Mouse (Mus musculus) forebrain, embryonic 10.5 days (tissue): Measurements from ENCODE around the gene AC124502.3. TPM values are rescaled to one million over a fixed set of nuclear protein-coding genes. Genes with fewer than 3 reads are reported as not detected.
A peak's percentile ranks its signal among the peaks of the same experiment; 100 is the strongest.

Experiments
- DNase-seq: peaks from one replicate; pipeline ENCODE4 v3.0.0-alpha.2; 2017; ENCODE audit warnings: low spot score; ENCODE audit errors: extremely low spot score
- H3K27ac ChIP-seq: fragments of 300-500 bp; sonication (generic); 2 replicates; pipeline ENCODE4 v1.5.1; 2016; ENCODE audit warnings: mild to moderate bottlenecking
- H3K27me3 ChIP-seq: fragments of 300-500 bp; sonication (generic); 2 replicates; pipeline ENCODE4 v1.6.1; 2016; ENCODE audit warnings: mild to moderate bottlenecking; ENCODE audit not compliant: poor library complexity, severe bottlenecking
- H3K36me3 ChIP-seq: fragments of 300-500 bp; sonication (generic); replicated peaks from 2 replicates; pipeline ENCODE4 v1.6.1; 2016; ENCODE audit warnings: mild to moderate bottlenecking, moderate library complexity
- H3K4me1 ChIP-seq: fragments of 300-500 bp; sonication (generic); 2 replicates; pipeline ENCODE4 v1.6.1; 2016
- H3K4me3 ChIP-seq: fragments of 300-500 bp; sonication (generic); 2 replicates; pipeline ENCODE4 v1.5.1; 2016; ENCODE audit warnings: mild to moderate bottlenecking, moderate library complexity
- H3K9me3 ChIP-seq: fragments of 300-500 bp; sonication (generic); 2 replicates; pipeline ENCODE4 v1.6.1; 2016; ENCODE audit warnings: mild to moderate bottlenecking, moderate library complexity
- WGBS: fragments of 180-500 bp; shearing (Covaris S2); methylation state at CpG from one replicate; pipeline ENCODE4 v1.1.7; 2016; 5-methylcytosine and 5-hydroxymethylcytosine counted together
- polyA plus RNA-seq: library from polyadenylated mRNA; unstranded; fragments of >200 nt; fragmentation: Nextera tagmentation; extraction: Ambion mirVana; gene quantifications from 2 replicates; pipeline ENCODE4 v1.2.1, GENCODE M21; 2016

The AC124502.3 gene
- polyA plus RNA-seq, 1 experiment from 2014 or later, result 3.6 TPM

DNA sequence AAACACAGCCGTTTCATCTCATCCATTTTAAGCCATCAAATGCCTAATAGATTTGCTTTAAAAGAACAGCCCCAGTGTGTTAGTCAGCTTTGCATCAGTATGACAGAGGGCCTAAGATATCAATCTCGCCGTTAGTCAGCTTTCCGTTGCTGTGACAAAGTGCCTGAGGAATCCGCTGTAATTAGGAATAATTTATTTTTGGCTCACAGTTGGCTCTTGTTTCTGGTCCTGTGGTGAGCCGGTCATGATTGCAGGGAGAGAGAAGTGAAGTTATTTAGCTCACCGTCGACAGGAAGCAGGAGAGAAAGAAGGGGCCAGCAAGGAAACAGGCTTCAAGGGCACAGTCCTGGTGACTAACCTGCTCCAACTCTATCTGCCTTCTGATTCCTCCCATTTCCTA is 25.6 kb upstream of the AC124502.3 start:
- no peak for DNase-seq
- Histone ChIP-seq H3K9me3 (no peaks in the 10 kb centered on the region), H3K27ac (no peak overlapping the region), H3K4me1 (peaks cover 9% of the 10 kb centered on the region), H3K4me3 (no peak overlapping the region), H3K27me3 (no peaks in the 10 kb centered on the region), H3K36me3 (no peaks in the 10 kb centered on the region)
- WGBS, result 84% methylated on average over 8 of the region's 8 CpGs

DNA sequence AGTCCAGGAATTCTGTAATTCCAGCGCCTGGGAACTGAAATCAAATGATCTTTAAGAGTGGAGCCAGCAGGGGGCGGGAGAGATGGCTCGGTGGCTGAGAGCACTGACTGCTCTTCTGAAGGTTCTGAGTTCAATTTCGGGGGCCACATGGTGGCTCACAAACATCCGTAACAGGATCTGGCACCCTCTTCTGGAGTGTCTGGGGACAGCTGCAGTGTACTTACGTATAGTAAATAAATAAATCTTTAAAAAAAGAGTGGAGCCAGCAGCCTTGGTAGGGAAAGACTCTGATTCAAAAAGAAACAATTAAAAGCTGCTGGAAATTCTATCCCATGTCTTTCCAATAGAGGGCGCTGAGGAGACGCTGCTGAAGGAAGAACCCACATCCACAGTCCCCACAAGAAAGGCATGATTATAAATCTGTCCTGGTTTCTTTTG is 23.7 kb upstream of the AC124502.3 start:
- Histone ChIP-seq H3K4me1 (peaks cover 9% of the 10 kb centered on the region), H3K36me3 (no peaks in the 10 kb centered on the region), H3K4me3 (no peak overlapping the region), H3K27ac (no peak overlapping the region), H3K9me3 (no peaks in the 10 kb centered on the region), H3K27me3 (no peaks in the 10 kb centered on the region)
- no peak for DNase-seq
- 18% methylated on average over 8 of the region's 8 CpGs for WGBS

DNA sequence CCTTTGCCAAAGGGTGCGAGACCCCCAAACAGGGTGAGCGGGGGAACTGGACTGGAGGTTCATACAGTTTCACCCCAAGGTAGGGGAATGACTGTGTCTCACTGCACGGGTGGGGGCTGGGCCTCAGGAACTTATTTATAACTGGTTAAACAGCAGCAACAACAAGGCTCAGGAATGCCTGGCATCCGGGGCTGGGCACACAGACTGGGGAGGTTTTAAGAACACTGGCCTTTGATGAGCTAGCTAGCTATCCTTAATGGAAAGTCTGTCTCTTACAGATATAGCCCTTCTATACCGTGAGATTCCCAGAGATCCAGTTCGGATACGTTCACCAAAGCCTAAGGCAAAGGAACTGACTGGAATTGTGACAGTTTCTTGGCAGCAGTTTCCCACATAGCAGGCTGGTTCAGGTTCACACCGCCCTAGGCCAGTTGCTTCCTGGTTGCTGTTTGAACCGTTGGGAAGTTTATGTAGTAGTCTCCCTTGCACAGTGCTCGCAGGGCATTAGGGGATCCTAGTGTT is 22.4 kb upstream of the AC124502.3 start:
- H3K4me3 ChIP-seq, result peak overlapping the region; percentile 19; the same call in 1 of the 2 replicates
- 56% methylated on average over 10 of the region's 10 CpGs for WGBS
- DNase-seq, result no peak
- no peaks in the 10 kb centered on the region for H3K9me3 ChIP-seq
- no peaks in the 10 kb centered on the region for H3K36me3 ChIP-seq
- H3K4me1 ChIP-seq, result peaks cover 9% of the 10 kb centered on the region
- H3K27ac ChIP-seq, result no peak overlapping the region
- no peaks in the 10 kb centered on the region for H3K27me3 ChIP-seq

DNA sequence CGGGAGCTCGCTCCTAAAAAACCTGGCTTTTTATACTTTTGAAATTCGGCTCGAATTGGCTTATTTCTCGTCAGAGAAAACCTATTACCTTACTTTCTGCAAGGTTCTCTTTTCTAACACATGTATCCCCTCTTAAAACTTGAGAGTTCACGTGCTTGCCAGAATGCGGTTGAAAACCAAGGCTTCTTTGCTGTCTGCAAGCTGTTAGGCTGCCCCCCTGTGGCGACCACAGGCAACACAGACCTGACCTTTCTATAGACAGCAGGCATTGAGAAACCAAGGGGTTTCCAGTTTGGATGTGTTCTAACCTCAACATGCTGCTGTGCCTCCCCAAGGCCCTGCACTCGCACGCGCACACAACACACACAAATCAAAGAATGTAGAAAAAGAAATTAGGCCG is 21.9 kb upstream of the AC124502.3 start:
- 24% methylated on average over 12 of the region's 12 CpGs for WGBS
- no peaks in the 10 kb centered on the region for H3K9me3 ChIP-seq
- peak overlapping the region; percentile 19 for H3K4me3 ChIP-seq
- H3K4me1 ChIP-seq, result peaks cover 9% of the 10 kb centered on the region
- DNase-seq, result peak; percentile 69
- no peak overlapping the region for H3K27ac ChIP-seq
- H3K36me3 ChIP-seq, result no peaks in the 10 kb centered on the region
- no peaks in the 10 kb centered on the region for H3K27me3 ChIP-seq

DNA sequence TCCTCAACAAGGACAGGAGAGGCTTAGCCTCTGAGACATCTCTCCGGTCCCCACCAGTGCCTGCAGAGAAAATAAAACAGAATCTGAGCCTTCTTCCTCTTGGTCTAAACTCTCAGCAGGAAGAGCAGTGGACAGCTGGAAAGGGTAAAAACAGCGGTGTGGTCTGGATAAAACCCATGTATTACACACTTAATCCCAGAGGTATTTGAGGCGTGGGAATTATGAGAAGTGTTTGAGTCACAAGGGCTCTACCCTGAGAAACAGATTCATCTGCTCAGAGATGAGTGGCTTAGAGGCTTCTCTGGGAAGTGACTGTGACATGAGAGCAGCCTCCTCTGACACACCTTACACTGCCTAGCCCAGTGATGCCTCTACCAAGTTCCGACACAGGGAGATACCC is 21.1 kb upstream of the AC124502.3 start:
- H3K4me3 ChIP-seq, result no peak overlapping the region
- no peaks in the 10 kb centered on the region for H3K27me3 ChIP-seq
- H3K36me3 ChIP-seq, result no peaks in the 10 kb centered on the region
- WGBS, result 92% methylated on average over 4 of the region's 4 CpGs
- H3K27ac ChIP-seq, result no peak overlapping the region
- peaks cover 9% of the 10 kb centered on the region for H3K4me1 ChIP-seq
- no peak for DNase-seq
- no peaks in the 10 kb centered on the region for H3K9me3 ChIP-seq

DNA sequence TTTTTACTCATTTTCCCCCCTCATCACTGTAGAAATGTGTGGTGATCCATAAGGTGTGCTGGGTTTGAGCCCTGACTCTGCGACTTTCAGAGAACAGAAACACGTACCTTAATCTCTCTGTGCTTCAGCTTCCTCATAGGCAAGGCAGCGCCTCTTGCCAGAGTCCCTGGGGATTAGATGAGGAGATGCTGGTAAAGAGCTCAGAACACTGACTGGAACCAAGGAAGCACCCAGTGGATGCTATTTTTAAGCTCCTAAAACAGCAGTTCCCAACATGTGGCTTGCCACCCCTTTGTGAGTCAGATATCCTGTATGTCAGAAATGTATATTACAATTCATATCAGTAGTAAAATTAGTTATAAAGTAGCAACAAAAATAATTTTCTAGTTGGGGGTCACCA is 20.5 kb upstream of the AC124502.3 start:
- Histone ChIP-seq H3K4me3 (no peak overlapping the region), H3K36me3 (no peaks in the 10 kb centered on the region), H3K4me1 (peaks cover 10% of the 10 kb centered on the region), H3K27ac (no peak overlapping the region), H3K27me3 (no peaks in the 10 kb centered on the region), H3K9me3 (no peaks in the 10 kb centered on the region)
- no peak for DNase-seq
- 78% methylated on average over 3 of the region's 3 CpGs for WGBS

DNA sequence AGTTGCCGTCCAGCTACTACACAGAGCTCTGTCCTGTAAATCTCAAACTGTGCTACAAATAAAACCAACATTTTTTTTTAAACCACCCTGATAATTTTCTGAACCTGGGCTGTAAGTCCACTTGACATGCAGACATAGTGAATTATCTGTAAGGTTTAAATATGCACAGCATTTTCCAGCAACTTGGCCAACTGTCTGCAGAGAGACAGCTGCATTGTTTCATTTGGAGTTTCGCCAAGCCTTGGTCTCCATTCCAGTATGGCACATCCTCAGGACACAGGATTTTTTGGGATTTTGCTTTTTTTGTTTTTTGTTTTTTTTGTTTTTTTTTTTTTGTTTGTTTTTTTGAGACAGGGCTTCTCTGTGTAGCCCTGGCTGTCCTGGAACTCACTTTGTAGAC is 17.3 kb upstream of the AC124502.3 start:
- no peak for DNase-seq
- 94% methylated on average over 2 of the region's 2 CpGs for WGBS
- Histone ChIP-seq H3K27me3 (no peaks in the 10 kb centered on the region), H3K36me3 (peaks cover 11% of the 10 kb centered on the region), H3K4me3 (no peak overlapping the region), H3K9me3 (no peaks in the 10 kb centered on the region), H3K27ac (no peak overlapping the region), H3K4me1 (peaks cover 26% of the 10 kb centered on the region)

DNA sequence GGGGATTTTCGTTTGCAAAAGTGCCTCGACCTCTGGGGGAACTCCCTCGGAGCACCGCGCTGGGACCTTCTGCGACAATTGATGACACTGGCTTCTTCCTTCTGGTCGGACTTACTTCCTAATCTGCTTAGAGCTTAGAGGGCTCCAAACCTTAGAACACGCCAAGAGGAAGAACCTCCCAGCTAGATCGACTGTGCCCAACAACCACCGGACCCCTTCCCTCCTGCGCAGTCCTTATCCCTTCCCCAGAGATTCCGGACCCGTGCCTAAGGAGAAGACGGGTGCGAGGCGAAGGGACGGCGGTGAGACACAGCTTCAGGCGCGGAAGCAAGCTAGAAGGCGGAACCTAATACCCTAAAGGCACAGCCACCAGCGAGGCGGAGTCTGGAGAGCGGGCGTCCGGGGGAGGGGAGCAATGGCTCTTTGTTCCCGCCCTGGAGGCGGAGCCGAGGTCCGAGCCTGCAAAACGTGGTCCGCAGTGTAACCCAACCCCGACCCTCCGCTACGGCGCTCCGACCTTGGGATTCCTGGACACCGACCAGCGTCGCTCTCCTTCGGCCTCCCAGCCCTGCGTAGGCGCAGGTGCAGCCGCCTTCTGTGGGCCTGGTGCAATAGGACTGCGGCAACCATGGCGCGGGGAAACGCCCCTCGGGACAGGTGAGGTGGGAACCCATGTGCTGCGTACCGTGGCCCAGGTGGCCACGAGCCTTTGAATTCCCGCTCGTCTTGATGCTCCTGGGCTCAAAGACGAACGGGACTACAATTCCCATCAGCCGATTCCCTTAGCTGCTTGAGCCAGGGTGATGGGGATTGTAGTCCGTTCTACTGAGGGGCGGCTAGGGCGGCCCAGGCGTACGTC is 14.8 kb upstream of the AC124502.3 start, which contains the start of gene Slc29a2:
Slc29a2 (plus strand) TSS at position 240 of the 859 bp plus-strand sequence.
- Histone ChIP-seq H3K9me3 (no peaks in the 10 kb centered on the region), H3K27ac (peak within 1 kb of the TSS; percentile 93), H3K4me1 (peaks cover 23% of the 10 kb centered on the region), H3K27me3 (no peaks in the 10 kb centered on the region), H3K36me3 (peaks cover 35% of the 10 kb centered on the region), H3K4me3 (peak within 1 kb of the TSS; percentile 74)
- DNase-seq, result peak; percentile 94
- under 1% methylated on average over 62 of the region's 62 CpGs for WGBS

DNA sequence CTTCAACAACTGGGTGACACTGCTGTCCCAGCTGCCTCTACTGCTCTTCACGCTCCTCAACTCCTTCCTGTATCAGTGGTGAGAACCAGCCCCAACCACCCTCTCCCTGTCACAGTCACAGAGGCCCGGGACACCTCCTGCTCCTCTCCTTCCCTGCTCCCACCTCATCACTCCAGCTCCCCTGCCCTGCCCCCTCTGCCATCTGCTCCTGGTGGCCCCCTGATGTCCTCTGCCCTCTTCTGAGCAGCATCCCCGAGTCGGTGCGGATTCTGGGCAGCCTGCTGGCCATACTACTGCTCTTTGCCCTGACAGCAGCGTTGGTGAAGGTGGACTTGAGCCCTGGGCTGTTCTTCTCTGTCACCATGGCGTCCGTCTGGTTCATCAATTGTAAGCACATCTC is 12.6 kb upstream of the AC124502.3 start:
- no peak overlapping the region; the same call in 1 of the 2 replicates for H3K4me3 ChIP-seq
- H3K4me1 ChIP-seq, result peaks cover 23% of the 10 kb centered on the region
- H3K27me3 ChIP-seq, result no peaks in the 10 kb centered on the region
- no peak overlapping the region for H3K27ac ChIP-seq
- 95% methylated on average over 8 of the region's 8 CpGs for WGBS
- peaks cover 58% of the 10 kb centered on the region for H3K36me3 ChIP-seq
- H3K9me3 ChIP-seq, result no peaks in the 10 kb centered on the region
- no peak for DNase-seq

DNA sequence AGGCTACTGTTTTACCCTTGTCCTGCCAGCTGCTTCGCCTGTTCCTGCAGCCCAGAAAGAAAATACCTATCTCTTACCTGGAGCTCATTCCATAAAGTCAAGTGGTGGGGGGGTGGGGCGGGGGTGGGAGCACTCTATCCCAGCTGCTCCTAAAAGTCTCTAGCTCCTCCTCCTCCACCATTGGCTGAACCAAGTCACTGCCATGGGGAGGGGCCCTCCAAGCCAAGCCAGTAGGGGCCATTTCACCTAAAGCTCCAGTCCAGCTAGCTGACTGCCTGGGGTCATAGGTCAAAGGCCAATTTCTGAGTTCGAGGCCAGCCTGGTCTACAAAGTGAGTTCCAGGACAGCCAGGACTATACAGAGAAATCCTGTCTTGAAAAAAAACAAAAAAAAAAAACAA is 6.0 kb upstream of the AC124502.3 start:
- H3K27ac ChIP-seq, result no peak overlapping the region
- peaks cover 46% of the 10 kb centered on the region for H3K36me3 ChIP-seq
- no peak overlapping the region for H3K4me3 ChIP-seq
- H3K9me3 ChIP-seq, result no peaks in the 10 kb centered on the region
- DNase-seq, result no peak
- H3K4me1 ChIP-seq, result peaks cover 11% of the 10 kb centered on the region
- no peaks in the 10 kb centered on the region for H3K27me3 ChIP-seq
- WGBS, result 89% methylated on average over 3 of the region's 3 CpGs

DNA sequence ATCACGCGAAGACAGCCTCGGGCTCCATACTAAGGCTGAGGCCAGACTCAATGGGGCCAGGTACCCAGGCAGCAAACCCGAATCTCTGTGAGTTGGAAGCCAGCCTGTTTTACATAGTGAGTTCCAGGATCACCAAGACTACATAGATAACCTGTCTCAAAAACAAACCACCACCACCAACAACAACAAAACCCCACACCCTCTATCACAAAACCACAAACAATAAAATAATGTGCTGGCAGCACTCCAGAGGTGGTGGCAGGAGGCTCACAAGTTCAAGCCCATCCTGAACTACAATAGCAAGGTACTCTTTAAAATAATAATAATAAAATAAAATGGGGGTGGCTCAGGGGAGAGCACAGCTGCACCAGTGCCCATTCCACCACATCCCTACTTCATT is 2.1 kb upstream of the AC124502.3 start:
- Histone ChIP-seq H3K27me3 (peaks cover 11% of the 10 kb centered on the region), H3K4me3 (no peak overlapping the region), H3K36me3 (peaks cover 7% of the 10 kb centered on the region), H3K4me1 (peaks cover 45% of the 10 kb centered on the region), H3K27ac (no peak overlapping the region), H3K9me3 (no peaks in the 10 kb centered on the region)
- no peak for DNase-seq
- WGBS, result 83% methylated on average over 4 of the region's 4 CpGs

DNA sequence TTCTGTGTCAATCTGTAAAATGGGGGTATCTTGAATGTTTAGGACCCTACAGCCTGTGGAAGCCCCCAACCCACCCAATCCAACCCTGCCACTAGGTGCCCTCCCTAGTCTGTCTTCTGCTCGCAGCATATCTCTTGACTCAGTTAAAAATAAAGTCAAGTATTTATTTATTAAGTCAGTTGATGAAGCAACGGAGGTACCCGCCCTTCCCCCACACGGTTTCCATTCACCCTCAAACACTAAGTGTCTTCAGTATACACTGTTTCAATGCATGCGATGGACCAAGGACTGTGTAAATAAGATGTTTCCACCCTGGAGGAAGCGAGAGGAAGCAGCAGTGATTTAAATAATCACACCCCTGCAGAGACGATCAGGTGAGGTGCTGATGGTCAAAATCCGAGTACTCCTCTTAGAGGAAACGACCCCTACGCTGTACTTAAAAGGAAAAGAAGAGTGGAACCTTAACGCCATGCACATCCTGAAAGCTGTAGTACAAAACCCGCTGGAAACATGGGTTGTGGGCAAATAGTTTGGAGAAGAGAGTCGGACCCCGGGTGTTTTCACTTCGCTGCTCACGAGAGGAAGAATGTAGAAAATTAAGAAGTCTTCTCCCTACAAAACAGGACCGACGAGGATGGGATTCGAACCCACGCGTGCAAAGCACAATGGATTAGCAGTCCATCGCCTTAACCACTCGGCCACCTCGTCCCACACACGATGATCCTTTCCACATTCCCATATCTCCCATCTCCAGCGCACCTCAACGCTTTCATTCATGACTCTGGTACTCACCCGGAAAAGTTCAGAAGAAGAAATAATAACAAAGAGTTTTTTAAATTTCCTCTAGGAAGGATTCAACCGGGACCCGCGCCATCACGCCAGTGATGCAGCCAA is 766 bp upstream of the AC124502.3 start:
- peak overlapping the region; percentile 92 for H3K4me3 ChIP-seq
- H3K36me3 ChIP-seq, result peaks cover 4% of the 10 kb centered on the region
- peak; percentile 90 for DNase-seq
- 7% methylated on average over 32 of the region's 32 CpGs for WGBS
- peaks cover 57% of the 10 kb centered on the region for H3K4me1 ChIP-seq
- H3K27me3 ChIP-seq, result peaks cover 11% of the 10 kb centered on the region
- peak overlapping the region; percentile 94 for H3K27ac ChIP-seq
- H3K9me3 ChIP-seq, result no peaks in the 10 kb centered on the region
